Mouse (Mus musculus) lung, postnatal 0 days (tissue): Measurements from ENCODE around the gene Pard3.

Experiments
- CTCF ChIP-seq: IDR thresholded peaks from 2 replicates; pipeline ENCODE4 v1.5.1; 2016; ENCODE audit warnings: antibody characterized with exemption, mild to moderate bottlenecking
- EP300 ChIP-seq: IDR thresholded peaks from 2 replicates; pipeline ENCODE4 v1.6.1; 2016; ENCODE audit warnings: antibody characterized with exemption, mild to moderate bottlenecking, control low read depth

DNA sequence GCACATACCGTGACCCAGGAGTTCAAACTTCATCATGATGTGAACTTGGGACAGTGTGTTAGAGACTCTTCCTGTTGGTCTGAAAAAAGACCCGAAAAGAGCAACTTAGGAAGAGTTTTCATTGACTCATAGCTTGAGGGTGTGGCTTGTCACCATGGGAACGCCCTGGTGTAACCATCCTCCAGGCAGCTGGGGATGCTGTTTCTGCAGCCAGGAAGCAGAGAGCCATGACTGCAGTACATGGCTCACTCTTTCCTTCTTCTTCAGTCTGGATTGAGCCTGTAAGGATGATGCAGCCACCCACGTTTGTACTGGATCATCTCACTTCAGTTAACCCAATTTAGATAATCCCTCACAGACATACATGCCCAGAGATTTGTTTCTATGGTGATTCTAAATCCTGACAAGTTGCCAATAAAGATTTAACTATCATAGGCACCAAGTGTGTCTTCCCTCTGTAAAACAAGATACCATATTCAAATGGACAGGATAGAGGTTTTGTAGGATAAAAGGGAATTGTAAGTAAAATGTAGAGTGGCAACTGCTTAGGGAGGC lies 431.6 kb downstream of the Pard3 start:
- TF ChIP-seq CTCF (no peak), EP300 (no peak)
